Mouse (Mus musculus): ENCODE data around the gene Trim44. TPM values are rescaled to one million over a fixed set of nuclear protein-coding genes. Genes with fewer than 3 reads are reported as not detected.

The Trim44 gene
- total and polyA plus RNA-seq, 3 experiments: 21.7 to 55.3 (median 49.1) TPM

DNA sequence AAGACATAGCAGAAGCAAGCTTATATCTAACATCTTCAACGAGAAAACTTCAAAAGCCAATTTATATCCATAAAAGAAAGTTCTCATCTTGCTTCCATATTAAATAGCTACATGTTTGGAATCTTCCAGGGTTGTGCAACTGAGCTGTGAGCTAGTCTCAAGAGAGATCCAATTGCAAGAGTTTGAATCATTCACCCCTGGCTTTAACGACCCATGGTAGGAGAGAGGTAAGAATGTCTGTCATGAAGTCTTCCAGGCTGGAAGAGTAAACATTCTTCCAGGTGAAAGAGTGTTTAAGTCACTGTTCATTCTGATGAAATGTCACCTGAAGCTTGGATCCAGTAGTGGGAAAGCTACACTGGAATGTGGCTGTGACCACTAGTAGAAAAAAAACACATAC is 93.6 kb downstream of the Trim44 start:
- Histone ChIP-seq H3K79me2 (ENCODE audit: control insufficient read depth, insufficient read depth, low read length, poor library complexity) (no peaks in the 10 kb centered on the region), H3K27me3 (ENCODE audit: control insufficient read depth in 1 of 2, insufficient read depth in 2 of 2, low read length in 2 of 2) (no peaks in the 10 kb centered on the region), H3K9me3 (replicated peaks; ENCODE audit: insufficient read depth, low read length) (no peaks in the 10 kb centered on the region), H3K4me1 (ENCODE audit: control insufficient read depth in 1 of 2, insufficient read depth in 2 of 2, low read length in 2 of 2) (peaks cover 0 to 7% of the 10 kb centered on the region in 2 experiments; a peak in 2 of 4 replicates), H3K27ac (ENCODE audit: control insufficient read depth, low read depth, low read length) (no peak overlapping the region), H3K4me3 (ENCODE audit: control insufficient read depth in 1 of 2, insufficient read depth in 1 of 2, low read depth in 2 of 2, low read length in 2 of 2) (no peak overlapping the region), H3K9ac (ENCODE audit: control insufficient read depth, low read depth, low read length, poor library complexity, severe bottlenecking) (no peak overlapping the region), H3K36me3 (ENCODE audit: control insufficient read depth in 1 of 2, insufficient read depth in 2 of 2, low read length in 2 of 2) (peaks cover 5 to 11% of the 10 kb centered on the region in 2 experiments; a peak in 3 of 4 replicates)
- no peak for DNase-seq (ENCODE audit: low read depth, low spot score)
- TF ChIP-seq E2F4 (IDR thresholded peaks at IDR 0.05; ENCODE audit: borderline replicate concordance, low read depth, low read length) (no peak), USF2 (IDR thresholded peaks at IDR 0.05; ENCODE audit: borderline replicate concordance in 1 of 2, insufficient read depth in 1 of 2, low read depth in 1 of 2, low read length in 2 of 2) (no peak)

DNA sequence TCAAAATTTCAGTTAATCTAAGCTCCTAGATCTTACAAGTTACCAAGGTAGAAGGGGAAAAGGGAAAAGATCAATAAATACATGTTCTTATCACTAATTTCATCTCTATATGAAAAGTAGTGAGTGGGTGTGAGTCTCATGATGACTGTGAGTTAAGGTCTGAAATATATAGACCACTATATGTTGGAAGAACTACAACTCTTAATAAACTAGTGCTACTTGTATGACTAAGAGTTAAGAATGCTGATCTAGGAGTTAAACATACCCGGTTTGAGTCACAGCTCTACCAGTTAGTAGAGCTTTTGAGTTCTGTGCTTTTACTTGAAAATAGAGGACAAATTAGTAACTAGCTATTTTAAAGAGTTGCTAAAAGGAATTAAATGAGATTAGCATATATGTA is 94.7 kb downstream of the Trim44 start:
- Histone ChIP-seq H3K4me3 (ENCODE audit: control insufficient read depth in 1 of 2, insufficient read depth in 1 of 2, low read depth in 2 of 2, low read length in 2 of 2) (no peak overlapping the region), H3K27me3 (ENCODE audit: control insufficient read depth in 1 of 2, insufficient read depth in 2 of 2, low read length in 2 of 2) (no peaks in the 10 kb centered on the region), H3K36me3 (ENCODE audit: control insufficient read depth in 1 of 2, insufficient read depth in 2 of 2, low read length in 2 of 2) (peaks cover 5 to 8% of the 10 kb centered on the region in 2 experiments; a peak in 3 of 4 replicates), H3K27ac (ENCODE audit: control insufficient read depth, low read depth, low read length) (no peak overlapping the region), H3K9me3 (replicated peaks; ENCODE audit: insufficient read depth, low read length) (no peaks in the 10 kb centered on the region), H3K9ac (ENCODE audit: control insufficient read depth, low read depth, low read length, poor library complexity, severe bottlenecking) (no peak overlapping the region), H3K4me1 (ENCODE audit: control insufficient read depth in 1 of 2, insufficient read depth in 2 of 2, low read length in 2 of 2) (peaks cover 0 to 7% of the 10 kb centered on the region in 2 experiments; a peak in 2 of 4 replicates), H3K79me2 (ENCODE audit: control insufficient read depth, insufficient read depth, low read length, poor library complexity) (no peaks in the 10 kb centered on the region)
- no peak for DNase-seq (ENCODE audit: low read depth, low spot score)
- no peak for TF ChIP-seq POLR2AphosphoS2 (IDR thresholded peaks at IDR 0.05; ENCODE audit: low read length)
- TF ChIP-seq ETS1 (IDR thresholded peaks at IDR 0.05; ENCODE audit: low read depth, low read length): no peak
- no peak for TF ChIP-seq ZNF384 (IDR thresholded peaks at IDR 0.05; ENCODE audit: low read depth, low read length)
- TF ChIP-seq CTCF (IDR thresholded peaks at IDR 0.05 in 2 of 3, conservative IDR thresholded peaks at IDR 0.05 in 1 of 3; ENCODE audit: control insufficient read depth in 1 of 3, insufficient read depth in 1 of 3, low read depth in 2 of 3, low read length in 3 of 3, poor library complexity in 1 of 3, severe bottlenecking in 1 of 3): no peak
- no peak for TF ChIP-seq UBTF (IDR thresholded peaks at IDR 0.05; ENCODE audit: borderline replicate concordance, insufficient read depth, low read depth, low read length)
- TF ChIP-seq USF2 (IDR thresholded peaks at IDR 0.05; ENCODE audit: borderline replicate concordance in 1 of 2, insufficient read depth in 1 of 2, low read depth in 1 of 2, low read length in 2 of 2): no peak
- TF ChIP-seq ELF1 (IDR thresholded peaks at IDR 0.05; ENCODE audit: low read depth, low read length): no peak
- TF ChIP-seq JUND (IDR thresholded peaks at IDR 0.05; ENCODE audit: low read depth, low read length): no peak
- no peak for TF ChIP-seq ZKSCAN1 (IDR thresholded peaks at IDR 0.05; ENCODE audit: low read depth, low read length)
- no peak for TF ChIP-seq MEF2A (IDR thresholded peaks at IDR 0.05; ENCODE audit: extremely low read depth, insufficient replicate concordance, low read depth, low read length, poor library complexity, severe bottlenecking)

GRCm38 (mm10) chr2:102303274-102303673 is 104.4 kb downstream of the Trim44 start:
- H3K9me3 ChIP-seq (replicated peaks; ENCODE audit: insufficient read depth, low read length): no peaks in the 10 kb centered on the region
- DNase-seq (ENCODE audit: low read depth, low spot score): no peak
- H3K36me3 ChIP-seq (ENCODE audit: control insufficient read depth in 1 of 2, insufficient read depth in 2 of 2, low read length in 2 of 2): peaks cover 0 to 9% of the 10 kb centered on the region in 2 experiments; a peak in 2 of 4 replicates
- H3K27me3 ChIP-seq (ENCODE audit: control insufficient read depth in 1 of 2, insufficient read depth in 2 of 2, low read length in 2 of 2): no peaks in the 10 kb centered on the region
- no peak overlapping the region for H3K4me3 ChIP-seq (ENCODE audit: control insufficient read depth in 1 of 2, insufficient read depth in 1 of 2, low read depth in 2 of 2, low read length in 2 of 2)
- H3K9ac ChIP-seq (ENCODE audit: control insufficient read depth, low read depth, low read length, poor library complexity, severe bottlenecking): no peak overlapping the region
- H3K27ac ChIP-seq (ENCODE audit: control insufficient read depth, low read depth, low read length): no peak overlapping the region
- peaks cover 3% of the 10 kb centered on the region; the same call in 1 of the 2 replicates for H3K79me2 ChIP-seq (ENCODE audit: control insufficient read depth, insufficient read depth, low read length, poor library complexity)
- TF ChIP-seq CHD2 (IDR thresholded peaks at IDR 0.05; ENCODE audit: low read length): no peak
- TF ChIP-seq SMC3 (IDR thresholded peaks at IDR 0.05; ENCODE audit: low read depth, low read length): no peak
- TF ChIP-seq RAD21 (IDR thresholded peaks at IDR 0.05; ENCODE audit: low read depth, low read length): no peak
- no peak for TF ChIP-seq POLR2AphosphoS2 (IDR thresholded peaks at IDR 0.05; ENCODE audit: low read length)
- no peak for TF ChIP-seq ZNF384 (IDR thresholded peaks at IDR 0.05; ENCODE audit: low read depth, low read length)
- no peak for TF ChIP-seq MAFK (IDR thresholded peaks at IDR 0.05; ENCODE audit: borderline replicate concordance, low read depth, low read length)
- no peak for TF ChIP-seq GATA1 (IDR thresholded peaks at IDR 0.05; ENCODE audit: low read depth, low read length)
- no peak for TF ChIP-seq RCOR1 (IDR thresholded peaks at IDR 0.05; ENCODE audit: low read depth, low read length)
- H3K4me1 ChIP-seq (ENCODE audit: control insufficient read depth in 1 of 2, insufficient read depth in 2 of 2, low read length in 2 of 2): no peaks in the 10 kb centered on the region
